Mouse (Mus musculus) thymus, postnatal 25 days (tissue): Measurements from ENCODE around the gene Clk1.
"Not testable (repeated sequence)": the region's sequence is repeated elsewhere in the genome, so short reads cannot be mapped to it uniquely, and the experiment has no call there.

ENCODE experiments used
- DNase-seq: peaks from one replicate; pipeline ENCODE4 v3.0.0; 2022

The Clk1 gene

GRCm38 (mm10) chr1:58403745-58404144, 20.1 kb downstream of the Clk1 start:
- no peak for DNase-seq

DNA sequence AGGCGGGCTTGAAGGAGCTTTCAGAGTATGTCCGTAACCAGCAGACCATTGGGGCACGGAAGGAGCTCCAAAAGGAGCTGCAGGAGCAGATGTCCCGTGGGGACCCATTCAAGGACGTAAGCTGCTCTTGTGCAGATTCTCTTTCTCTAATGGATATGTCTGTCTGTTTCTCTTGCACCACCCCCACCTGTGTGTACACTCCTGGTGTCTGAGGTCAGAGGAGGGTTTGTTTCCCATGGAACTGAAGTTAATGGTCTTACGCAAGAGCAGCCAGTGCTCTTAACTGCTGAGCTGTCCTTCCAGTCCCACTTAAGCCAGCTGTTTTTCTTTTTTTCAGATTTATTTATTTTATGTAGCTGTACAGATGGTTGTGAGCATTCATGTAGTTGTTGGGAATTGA, 22.5 kb downstream of the Clk1 start:
- DNase-seq = no peak

GRCm38 (mm10) chr1:58397731-58398130, 26.1 kb downstream of the Clk1 start:
- no peak for DNase-seq

- no peak for DNase-seq
These were observed 27.7 kb downstream of the Clk1 start for GRCm38 (mm10) chr1:58396179-58396578.

GRCm38 (mm10) chr1:58395341-58395740, 28.5 kb downstream of the Clk1 start:
- DNase-seq = no peak

DNA sequence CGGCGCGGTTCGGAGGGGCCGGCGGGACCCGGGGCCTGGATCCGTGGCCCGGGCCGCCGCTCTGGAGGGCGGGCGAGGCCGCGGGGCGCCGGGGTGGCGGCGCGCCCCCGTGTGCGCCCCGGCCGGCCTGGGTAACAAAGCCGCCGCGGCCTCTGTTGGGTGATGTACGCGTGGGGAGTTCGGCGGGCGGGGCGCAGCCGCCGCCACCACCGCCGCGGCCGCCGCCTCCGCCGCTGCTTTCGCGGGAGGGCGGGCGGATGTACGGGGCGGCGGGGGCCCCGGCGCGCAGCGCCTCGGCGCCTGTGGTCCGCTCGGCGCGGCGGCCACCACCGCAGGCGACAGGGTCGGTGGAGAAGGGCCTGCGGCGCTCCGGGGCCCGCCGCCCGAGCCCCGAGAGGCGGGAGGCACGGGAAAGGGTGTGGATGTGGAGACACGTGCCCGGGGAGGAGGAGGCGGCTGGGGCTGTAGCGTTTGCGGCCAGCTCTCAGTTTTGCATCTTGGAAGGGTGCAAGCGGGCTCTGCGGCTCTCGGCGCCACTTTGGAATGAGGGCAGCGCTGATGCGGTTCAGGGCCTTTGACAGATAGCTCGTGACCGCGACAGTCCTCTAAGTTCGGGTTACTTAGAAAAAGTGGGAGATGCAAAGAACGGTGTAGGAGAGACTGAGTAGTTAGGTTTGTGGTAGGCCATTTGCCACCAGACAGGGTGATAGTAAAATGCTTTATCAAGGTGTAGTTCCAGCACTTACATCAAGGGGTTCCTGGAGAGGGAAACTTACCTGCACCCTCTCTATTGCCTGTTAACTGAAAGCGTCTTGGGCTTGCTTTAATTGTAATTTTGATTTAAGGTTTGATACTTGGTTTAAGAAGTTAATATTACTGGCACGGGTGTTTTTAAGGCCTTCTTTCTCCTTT, 30.3 kb downstream of the Clk1 start:
- DNase-seq = peak; percentile 55

- DNase-seq = peak; percentile 96
These were observed 31.1 kb downstream of the Clk1 start, which contains the start of gene Bzw1 for GRCm38 (mm10) chr1:58392652-58393283. Gene Bzw1 (plus strand): TSS chr1:58392898.

- DNase-seq = no peak
These were observed 31.6 kb downstream of the Clk1 start for GRCm38 (mm10) chr1:58392268-58392651.

DNA sequence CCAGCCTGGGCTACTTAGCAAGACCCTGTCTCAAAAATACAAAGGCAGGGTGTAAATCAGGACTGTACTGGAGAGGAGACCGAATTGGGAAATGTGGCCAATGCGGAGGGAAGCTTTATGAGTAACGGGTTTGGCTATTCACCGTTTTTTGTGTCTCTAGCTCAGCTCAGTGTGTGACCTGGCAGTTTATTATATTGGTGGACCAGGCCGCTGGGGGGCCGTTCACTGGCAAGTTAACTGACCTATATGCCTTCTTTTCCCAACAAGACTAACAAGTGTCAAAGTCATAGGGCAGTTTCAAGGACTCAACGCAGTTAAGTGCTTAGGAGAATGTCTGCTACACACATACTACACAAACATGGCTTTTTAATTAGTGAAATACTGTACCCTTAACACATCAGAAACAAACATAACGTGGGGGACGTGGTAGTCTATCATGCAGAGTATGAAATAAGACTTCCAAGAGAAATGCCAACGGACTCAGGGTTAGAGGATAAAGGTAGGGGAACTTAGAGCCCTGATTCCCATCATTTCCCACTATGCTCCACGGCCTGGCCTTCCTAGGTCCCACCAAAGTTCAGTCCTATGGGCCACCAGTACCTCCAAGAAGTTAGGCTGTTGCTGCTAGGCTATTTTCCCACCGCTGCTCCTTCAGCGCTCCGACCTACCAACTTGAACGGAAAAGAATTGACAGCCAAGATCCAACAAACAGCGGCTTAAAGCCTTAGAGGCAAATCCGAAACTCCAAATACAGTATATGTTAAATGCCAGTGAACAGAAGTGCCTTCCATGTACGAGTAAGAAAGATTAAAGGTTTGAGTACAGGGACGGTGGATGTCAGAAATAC, 32.2 kb downstream of the Clk1 start:
- DNase-seq = no peak

DNA sequence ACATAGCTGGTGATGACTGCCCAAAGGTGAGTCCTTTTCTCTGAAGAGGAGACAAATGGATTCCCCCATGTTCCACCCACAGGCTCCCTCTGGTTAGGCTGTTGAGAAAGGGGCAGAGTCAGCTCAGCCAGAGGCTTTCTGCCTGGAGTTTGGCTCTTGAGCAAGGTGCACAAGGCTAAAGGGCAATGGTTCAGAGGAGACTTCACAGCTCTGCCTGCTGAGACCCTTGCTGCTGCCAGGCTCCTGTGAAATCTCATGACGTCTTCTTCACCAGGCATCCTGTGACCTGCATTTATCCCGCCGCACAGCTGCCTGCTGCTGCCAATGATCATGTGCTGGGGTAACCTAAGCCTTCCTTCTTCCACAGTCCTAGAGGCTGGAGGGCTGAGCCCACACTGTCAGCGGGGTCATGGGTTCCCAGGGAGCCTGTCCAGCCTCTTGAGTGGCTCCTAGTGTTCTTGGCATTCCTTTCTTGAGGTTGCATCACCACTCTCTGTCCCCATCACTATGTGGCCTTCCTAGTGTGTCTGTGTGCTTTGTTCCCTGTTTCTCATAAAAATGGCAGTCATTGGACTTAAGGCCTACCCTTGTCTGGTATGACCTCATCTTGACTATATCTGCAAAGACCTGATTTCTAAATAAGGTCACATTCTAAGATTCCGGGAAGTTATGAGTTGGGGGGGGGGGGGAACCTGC, 41.1 kb downstream of the Clk1 start:
- DNase-seq = no peak

- DNase-seq = no peak
These were observed 48.2 kb downstream of the Clk1 start for GRCm38 (mm10) chr1:58375574-58376147.

- not testable (repeated sequence) for DNase-seq
These were observed 49.6 kb downstream of the Clk1 start for GRCm38 (mm10) chr1:58374266-58374665.

GRCm38 (mm10) chr1:58369716-58370115, 54.1 kb downstream of the Clk1 start:
- DNase-seq = no peak

DNA sequence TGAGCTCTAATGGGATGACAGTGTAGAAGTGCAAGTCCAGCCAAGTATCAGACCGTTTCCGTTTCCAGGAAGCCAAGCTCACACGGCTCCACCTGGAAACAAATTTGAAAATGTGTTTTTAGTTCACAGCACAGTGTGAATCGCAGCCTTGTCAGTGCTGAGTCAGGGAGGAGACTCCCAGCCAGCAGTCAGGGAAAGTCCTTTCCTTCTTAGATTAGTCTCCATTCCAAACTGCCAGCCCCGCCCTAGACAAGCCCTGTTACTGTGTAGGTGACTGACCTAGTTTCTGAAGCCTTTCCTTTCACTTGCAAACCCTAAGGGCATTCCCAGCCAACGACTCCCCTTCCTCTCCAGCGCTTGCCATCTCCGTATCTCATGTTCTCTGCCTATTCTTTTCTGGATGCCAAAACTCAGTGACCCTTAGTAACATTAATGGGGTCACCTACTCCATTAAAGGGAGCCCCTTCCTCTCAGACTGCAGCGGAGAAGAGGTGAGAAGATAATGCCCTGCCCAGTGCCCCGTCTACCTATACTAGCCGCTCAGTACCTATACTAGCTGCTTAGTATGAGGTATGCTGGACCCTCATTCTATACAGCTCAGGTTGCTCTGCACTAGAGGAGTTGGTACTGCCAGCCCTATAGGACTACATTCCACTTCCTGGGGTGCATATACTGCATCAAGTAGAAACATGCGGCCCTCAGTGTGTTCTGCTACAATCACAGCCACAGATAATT, 57.0 kb downstream of the Clk1 start:
- DNase-seq = no peak

DNA sequence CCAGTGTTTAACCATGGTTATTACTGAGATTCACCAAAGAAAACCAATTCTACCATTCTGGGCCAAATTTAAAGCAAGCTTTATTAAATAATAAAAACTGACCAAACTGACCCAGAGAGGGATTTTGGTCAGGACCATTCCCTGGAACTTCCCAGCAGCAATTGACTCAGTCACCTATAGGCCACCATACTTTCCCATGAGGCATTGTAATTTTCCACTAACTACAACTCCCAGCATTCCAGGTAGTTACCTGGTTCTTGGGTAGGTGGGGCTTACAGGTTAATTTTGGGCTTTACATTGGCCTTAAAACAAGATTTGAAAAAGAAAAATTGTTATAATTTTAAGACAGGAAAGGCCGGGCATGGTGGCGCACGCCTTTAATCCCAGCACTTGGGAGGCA, 58.0 kb downstream of the Clk1 start:
- no peak for DNase-seq

DNA sequence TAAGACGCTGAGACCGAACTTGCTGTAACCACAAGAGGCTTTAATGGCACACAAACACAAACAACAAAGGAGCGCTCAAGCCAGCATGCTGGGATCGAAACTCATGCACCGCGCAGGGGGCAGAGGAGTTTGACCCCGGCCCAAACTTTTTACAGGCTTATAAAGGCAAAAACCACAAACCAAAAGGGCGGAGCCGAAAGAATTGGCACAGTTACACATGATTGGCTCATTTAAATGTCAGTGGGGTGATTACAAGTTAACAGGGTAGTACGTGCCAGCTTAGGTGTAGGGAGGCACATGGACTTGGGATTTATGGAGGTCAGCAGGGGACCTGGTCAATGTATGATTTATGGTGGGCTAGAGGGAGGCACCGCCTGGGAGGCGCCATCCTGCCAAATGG, 59.3 kb downstream of the Clk1 start:
- DNase-seq = no peak

DNA sequence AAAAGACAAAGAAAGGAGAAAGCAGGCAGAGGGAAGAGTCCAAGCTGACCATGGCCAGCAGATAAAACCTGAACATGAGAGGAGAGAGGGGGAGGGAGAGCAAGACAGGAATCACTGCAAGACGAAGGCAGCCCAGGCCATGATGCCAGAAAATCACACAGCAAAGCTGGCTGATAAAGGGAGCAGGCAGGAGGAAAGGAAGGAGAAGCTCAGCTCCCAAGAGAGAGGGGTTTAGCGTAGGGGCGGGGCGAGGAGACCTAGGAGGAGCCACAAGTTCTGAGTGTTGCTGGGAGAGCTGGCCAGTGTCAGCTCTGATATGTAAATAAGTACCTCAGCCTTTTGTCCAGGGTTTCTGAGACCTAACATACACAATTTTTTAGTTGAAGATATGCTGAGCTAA, 61.6 kb downstream of the Clk1 start:
- no peak for DNase-seq
